Mouse (Mus musculus) hindbrain, embryonic 11.5 days (tissue): ENCODE measurements around the gene Mapkap1. TPM values are rescaled to one million over a fixed set of nuclear protein-coding genes. Genes with fewer than 3 reads are reported as not detected.
"Not testable (repeated sequence)": the region's sequence is repeated elsewhere in the genome, so short reads cannot be mapped to it uniquely, and the experiment has no call there.

Experiments used
- ATAC-seq: fragments of 200-750 bp; cut with Nextera tagmentation; 2 replicates; pipeline ENCODE4 v1.8.0; 2017; ENCODE audit warnings: mild to moderate bottlenecking, moderate TSS enrichment, moderate library complexity; ENCODE audit not compliant: low FRiP score
- DNase-seq: peaks from one replicate; pipeline ENCODE4 v3.0.0-alpha.2; 2015; ENCODE audit warnings: low spot score
- H3K27ac ChIP-seq: fragments of 300-500 bp; sonication (generic); 2 replicates; pipeline ENCODE4 v1.5.1; 2014; ENCODE audit warnings: mild to moderate bottlenecking, low read depth, low read length
- H3K27me3 ChIP-seq: fragments of 300-500 bp; sonication (generic); 2 replicates; pipeline ENCODE4 v1.6.1; 2014; ENCODE audit warnings: mild to moderate bottlenecking, low read length, moderate library complexity, mixed read lengths; ENCODE audit not compliant: control insufficient read depth, insufficient read depth
- H3K36me3 ChIP-seq: fragments of 300-500 bp; sonication (generic); 2 replicates; pipeline ENCODE4 v1.6.1; 2014; ENCODE audit warnings: mild to moderate bottlenecking, low read length, moderate library complexity, mixed read lengths; ENCODE audit not compliant: control insufficient read depth, insufficient read depth
- H3K4me1 ChIP-seq: fragments of 300-500 bp; sonication (generic); replicated peaks from 2 replicates; pipeline ENCODE4 v1.6.1; 2014; ENCODE audit warnings: low read length, mixed read lengths; ENCODE audit not compliant: control insufficient read depth, insufficient read depth
- H3K4me2 ChIP-seq: fragments of 300-500 bp; sonication (generic); replicated peaks from 2 replicates; pipeline ENCODE4 v1.6.1; 2014; ENCODE audit warnings: mild to moderate bottlenecking, low read depth, low read length
- H3K4me3 ChIP-seq: fragments of 300-500 bp; sonication (generic); 2 replicates; pipeline ENCODE4 v1.5.1; 2014; ENCODE audit warnings: low read depth, low read length
- H3K9ac ChIP-seq: fragments of 300-500 bp; sonication (generic); 2 replicates; pipeline ENCODE4 v1.6.1; 2014; ENCODE audit warnings: low read depth, low read length
- H3K9me3 ChIP-seq: fragments of 300-500 bp; sonication (generic); 2 replicates; pipeline ENCODE4 v1.6.1; 2016; ENCODE audit warnings: low read length; ENCODE audit not compliant: control insufficient read depth
- WGBS: fragments of 180-500 bp; shearing (Covaris S2); extraction: QIAGEN DNeasy Blood & Tissue Kit; methylation state at CpG from one replicate; pipeline ENCODE4 v1.1.7; 2014; 5-methylcytosine and 5-hydroxymethylcytosine counted together
- polyA plus RNA-seq: library from polyadenylated mRNA; unstranded; fragments of >200 nt; fragmentation: Nextera tagmentation; extraction: Ambion mirVana; gene quantifications from 2 replicates; pipeline ENCODE4 v1.2.1, GENCODE M21; 2014

Gene Mapkap1
- polyA plus RNA-seq, 1 experiment from 2014 or later = 101 TPM

GRCm38 (mm10) chr2:34468559-34469141 lies 62.1 kb downstream of the Mapkap1 start:
- DNase-seq (no peak), ATAC-seq (no peak)
- H3K9ac ChIP-seq = no peak overlapping the region
- WGBS = 79% methylated on average over 7 of the region's 7 CpGs
- no peaks in the 10 kb centered on the region for H3K27me3 ChIP-seq
- H3K9me3 ChIP-seq = no peaks in the 10 kb centered on the region
- no peaks in the 10 kb centered on the region for H3K4me1 ChIP-seq
- no peaks in the 10 kb centered on the region for H3K36me3 ChIP-seq
- no peak overlapping the region for H3K4me3 ChIP-seq
- H3K27ac ChIP-seq = no peak overlapping the region
- no peak overlapping the region for H3K4me2 ChIP-seq

- Histone ChIP-seq H3K4me2 (no peak overlapping the region), H3K27ac (no peak overlapping the region), H3K9me3 (no peaks in the 10 kb centered on the region), H3K4me1 (no peaks in the 10 kb centered on the region), H3K9ac (no peak overlapping the region), H3K36me3 (no peaks in the 10 kb centered on the region), H3K4me3 (no peak overlapping the region), H3K27me3 (no peaks in the 10 kb centered on the region)
- DNase-seq (no peak), ATAC-seq (no peak)
- WGBS = 96% methylated on average over 5 of the region's 5 CpGs
Measured at GRCm38 (mm10) chr2:34469324-34469723, 62.8 kb downstream of the Mapkap1 start.

- DNase-seq (no peak), ATAC-seq (no peak)
- Histone ChIP-seq H3K4me1 (no peaks in the 10 kb centered on the region), H3K9me3 (no peaks in the 10 kb centered on the region), H3K27me3 (no peaks in the 10 kb centered on the region), H3K36me3 (no peaks in the 10 kb centered on the region), H3K9ac (no peak overlapping the region), H3K4me2 (no peak overlapping the region), H3K27ac (no peak overlapping the region), H3K4me3 (no peak overlapping the region)
- WGBS = 92% methylated on average over 3 of the region's 3 CpGs
Measured at GRCm38 (mm10) chr2:34473775-34474174, 67.2 kb downstream of the Mapkap1 start.

GRCm38 (mm10) chr2:34481401-34481800 lies 74.8 kb downstream of the Mapkap1 start:
- H3K4me1 ChIP-seq = no peaks in the 10 kb centered on the region
- no peaks in the 10 kb centered on the region for H3K27me3 ChIP-seq
- 54% methylated on average over 4 of the region's 4 CpGs for WGBS
- H3K4me3 ChIP-seq = no peak overlapping the region
- H3K4me2 ChIP-seq = no peak overlapping the region
- no peaks in the 10 kb centered on the region for H3K9me3 ChIP-seq
- no peak overlapping the region for H3K9ac ChIP-seq
- no peaks in the 10 kb centered on the region for H3K36me3 ChIP-seq
- no peak for DNase-seq
- H3K27ac ChIP-seq = peak overlapping the region; percentile 18
- no peak for ATAC-seq

GRCm38 (mm10) chr2:34482102-34482501 lies 75.5 kb downstream of the Mapkap1 start:
- Histone ChIP-seq H3K9ac (no peak overlapping the region), H3K27ac (no peak overlapping the region), H3K4me2 (no peak overlapping the region), H3K36me3 (no peaks in the 10 kb centered on the region), H3K9me3 (no peaks in the 10 kb centered on the region), H3K4me1 (no peaks in the 10 kb centered on the region), H3K27me3 (no peaks in the 10 kb centered on the region), H3K4me3 (no peak overlapping the region)
- DNase-seq (no peak), ATAC-seq (no peak)
- 63% methylated on average over 3 of the region's 3 CpGs for WGBS

GRCm38 (mm10) chr2:34482531-34482930 lies 76.0 kb downstream of the Mapkap1 start:
- Histone ChIP-seq H3K9me3 (no peaks in the 10 kb centered on the region), H3K27me3 (no peaks in the 10 kb centered on the region), H3K4me1 (no peaks in the 10 kb centered on the region), H3K4me3 (no peak overlapping the region), H3K9ac (no peak overlapping the region), H3K36me3 (no peaks in the 10 kb centered on the region), H3K27ac (no peak overlapping the region), H3K4me2 (no peak overlapping the region)
- DNase-seq = no peak
- no peak for ATAC-seq
- 66% methylated on average over 3 of the region's 3 CpGs for WGBS

GRCm38 (mm10) chr2:34487281-34487680 lies 80.7 kb downstream of the Mapkap1 start:
- no peak overlapping the region for H3K4me2 ChIP-seq

GRCm38 (mm10) chr2:34503975-34504730 lies 97.6 kb downstream of the Mapkap1 start:
- no peaks in the 10 kb centered on the region for H3K4me1 ChIP-seq
- no peak overlapping the region for H3K27ac ChIP-seq
- no peak overlapping the region for H3K4me3 ChIP-seq
- no peak overlapping the region for H3K4me2 ChIP-seq
- whole genome bisulfite sequencing = 48% methylated on average over 3 of the region's 3 CpGs
- no peaks in the 10 kb centered on the region for H3K36me3 ChIP-seq
- no peak overlapping the region for H3K9ac ChIP-seq
- no peaks in the 10 kb centered on the region for H3K27me3 ChIP-seq
- ATAC-seq = no peak
- H3K9me3 ChIP-seq = no peaks in the 10 kb centered on the region
- DNase-seq = no peak

More at GRCm38 (mm10) chr2:34487281-34487680, 80.7 kb downstream of the Mapkap1 start:
- DNase-seq (no peak), ATAC-seq (no peak)
- WGBS = 91% methylated on average over 7 of the region's 7 CpGs
- H3K4me3 ChIP-seq = no peak overlapping the region
- no peak overlapping the region for H3K27ac ChIP-seq
- no peaks in the 10 kb centered on the region for H3K4me1 ChIP-seq
- no peaks in the 10 kb centered on the region for H3K27me3 ChIP-seq
- H3K36me3 ChIP-seq = no peaks in the 10 kb centered on the region
- no peaks in the 10 kb centered on the region for H3K9me3 ChIP-seq
- no peak overlapping the region for H3K9ac ChIP-seq

GRCm38 (mm10) chr2:34506162-34506561 lies 99.6 kb downstream of the Mapkap1 start:
- 94% methylated on average over 2 of the region's 2 CpGs for WGBS
- not testable (repeated sequence) for H3K9me3 ChIP-seq, H3K27me3 ChIP-seq, H3K27ac ChIP-seq, H3K4me3 ChIP-seq, H3K4me1 ChIP-seq, DNase-seq, H3K4me2 ChIP-seq, H3K9ac ChIP-seq, ATAC-seq, H3K36me3 ChIP-seq
